Mouse (Mus musculus): ENCODE data around the gene Wfdc3.
"Not testable (repeated sequence)": the region's sequence is repeated elsewhere in the genome, so short reads cannot be mapped to it uniquely, and the experiment has no call there.

DNA sequence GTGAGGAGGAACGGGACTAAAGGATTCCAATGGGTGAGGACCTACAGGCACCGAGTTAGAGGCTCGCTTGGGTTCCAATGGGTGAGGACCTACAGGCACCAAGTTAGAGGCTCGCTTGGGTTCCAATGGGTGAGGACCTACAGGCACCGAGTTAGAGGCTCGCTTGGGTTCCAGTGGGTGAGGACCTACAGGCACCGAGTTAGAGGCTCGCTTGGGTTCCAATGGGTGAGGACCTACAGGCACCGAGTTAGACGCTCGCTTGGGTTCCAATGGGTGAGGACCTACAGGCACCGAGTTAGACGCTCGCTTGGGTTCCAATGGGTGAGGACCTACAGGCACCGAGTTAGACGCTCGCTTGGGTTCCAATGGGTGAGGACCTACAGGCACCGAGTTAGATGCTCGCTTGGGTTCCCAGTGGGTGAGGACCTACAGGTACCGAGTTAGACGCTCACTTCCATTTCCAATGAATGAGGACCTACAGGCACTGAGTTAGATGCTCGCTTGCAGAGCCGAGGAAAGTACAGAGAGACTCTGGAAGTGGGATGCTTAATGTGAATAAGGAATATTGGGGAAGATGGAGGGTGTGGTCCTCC is 29.4 kb downstream of the Wfdc3 start:
- not testable (repeated sequence) for TF ChIP-seq EP300 (IDR thresholded peaks at IDR 0.05; ENCODE audit: insufficient read depth, low read depth, low read length); POLR2A (IDR thresholded peaks at IDR 0.05; ENCODE audit: insufficient read depth, low read length); CTCF (IDR thresholded peaks at IDR 0.05; ENCODE audit: low read depth, low read length)

Data from ES-Bruce4 (cell line).